Mouse (Mus musculus) thymus, postnatal 36 days (tissue): ENCODE results near the gene Trip10.
"Not testable (repeated sequence)": the region's sequence is repeated elsewhere in the genome, so short reads cannot be mapped to it uniquely, and the experiment has no call there.

Experiments
- DNase-seq, 2 experiments: peaks; one replicate each; pipeline ENCODE4 v3.0.0; 2022; ENCODE audit warnings: mixed read lengths in 2 of 2

The Trip10 gene

GRCm38 (mm10) chr17:57264972-57265945, 16.0 kb downstream of the Trip10 start:
- DNase-seq: peak; percentile 53 to 70

- DNase-seq: no peak
Observed at GRCm38 (mm10) chr17:57267556-57268126, 18.4 kb downstream of the Trip10 start.

GRCm38 (mm10) chr17:57271301-57271700, 22.0 kb downstream of the Trip10 start:
- DNase-seq: no peak

GRCm38 (mm10) chr17:57273846-57274245, 24.6 kb downstream of the Trip10 start:
- no peak for DNase-seq

- DNase-seq: no peak
Observed at GRCm38 (mm10) chr17:57274686-57275085, 25.4 kb downstream of the Trip10 start.

GRCm38 (mm10) chr17:57275111-57275996, 26.1 kb downstream of the Trip10 start:
- peak; percentile 86 to 88 for DNase-seq

GRCm38 (mm10) chr17:57275997-57276351, 26.7 kb downstream of the Trip10 start:
- no peak for DNase-seq

- peak; percentile 70 to 71 for DNase-seq
Observed at GRCm38 (mm10) chr17:57276634-57277121, 27.4 kb downstream of the Trip10 start.

GRCm38 (mm10) chr17:57277598-57278261, 28.5 kb downstream of the Trip10 start:
- DNase-seq: not testable (repeated sequence)

- no peak for DNase-seq
Observed at GRCm38 (mm10) chr17:57278537-57278936, 29.3 kb downstream of the Trip10 start.

- peak; percentile 87 to 89 for DNase-seq
Observed at GRCm38 (mm10) chr17:57278943-57279590, 29.8 kb downstream of the Trip10 start, which contains the start of gene Vav1. Vav1 (plus strand) TSS chr17:57279100.

GRCm38 (mm10) chr17:57279591-57280224, 30.5 kb downstream of the Trip10 start:
- peak; percentile 72 to 82 for DNase-seq

GRCm38 (mm10) chr17:57280411-57280810, 31.2 kb downstream of the Trip10 start:
- no peak for DNase-seq

- no peak for DNase-seq
Observed at GRCm38 (mm10) chr17:57283906-57284305, 34.7 kb downstream of the Trip10 start.

GRCm38 (mm10) chr17:57285077-57285476, 35.8 kb downstream of the Trip10 start:
- no peak for DNase-seq

- no peak for DNase-seq
Observed at GRCm38 (mm10) chr17:57286718-57287355, 37.6 kb downstream of the Trip10 start.

- DNase-seq: no peak
Observed at GRCm38 (mm10) chr17:57289252-57289651, 40.0 kb downstream of the Trip10 start.

GRCm38 (mm10) chr17:57290001-57290670, 40.9 kb downstream of the Trip10 start:
- DNase-seq: peak; percentile 46 to 56

GRCm38 (mm10) chr17:57290671-57291055, 41.4 kb downstream of the Trip10 start:
- DNase-seq: no peak

- DNase-seq: no peak
Observed at GRCm38 (mm10) chr17:57292302-57292701, 43.0 kb downstream of the Trip10 start.
